Mouse (Mus musculus) skeletal muscle tissue, adult 2 months (tissue): ENCODE data around the gene Dusp7.

Experiments used
- DNase-seq: peaks from one replicate; pipeline ENCODE4 v3.0.0-alpha.2; 2012; ENCODE audit warnings: low read depth, low spot score

Dusp7 gene

GRCm38 (mm10) chr9:106368112-106368717 is at the start of gene Dusp7:
Gene Dusp7 (plus strand): TSS chr9:106368632.
- peak; percentile 87 for DNase-seq

- DNase-seq, result peak; percentile 18
Observed at GRCm38 (mm10) chr9:106319095-106319494, 49.3 kb upstream of the Dusp7 start.

DNA sequence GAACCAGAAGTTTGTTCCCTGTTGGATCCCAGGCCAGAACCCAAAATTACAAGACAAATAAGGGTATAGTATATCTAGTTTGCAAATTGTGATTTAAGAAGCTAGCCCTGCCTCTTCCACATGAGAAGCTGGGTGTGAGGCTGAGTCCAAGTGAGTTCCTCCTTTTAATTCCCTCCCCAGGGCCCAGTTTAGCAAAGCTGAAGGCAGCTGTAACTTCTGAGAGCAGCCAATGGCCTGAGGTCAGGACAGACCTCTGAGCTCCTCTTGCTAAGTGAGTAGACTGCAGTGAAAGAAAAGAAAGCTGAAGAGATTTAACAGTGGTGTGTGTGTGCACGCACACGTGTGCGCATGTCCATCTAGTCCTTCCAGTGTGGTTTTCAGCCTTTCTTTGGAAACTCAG is 45.9 kb upstream of the Dusp7 start:
- peak; percentile 28 for DNase-seq

DNA sequence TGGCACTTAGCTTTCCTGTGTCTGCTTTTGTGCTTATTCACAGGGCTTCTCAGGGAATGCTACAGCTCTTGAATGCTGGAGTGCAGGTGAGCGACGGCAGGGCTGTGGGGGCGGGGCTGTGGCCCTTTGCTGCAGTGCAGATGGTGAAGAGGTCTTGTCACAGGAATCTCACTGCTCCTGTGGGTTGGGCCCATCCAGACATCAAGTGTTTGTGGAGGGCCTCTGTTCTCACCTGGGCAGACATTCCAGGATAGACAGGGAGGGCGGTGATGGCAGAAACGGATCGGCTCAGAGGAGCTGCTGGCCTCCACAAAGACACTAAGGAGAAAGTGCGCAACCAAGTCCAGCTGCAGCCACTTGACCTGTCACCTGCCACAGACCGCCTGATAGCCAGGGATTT is 42.2 kb upstream of the Dusp7 start:
- DNase-seq, result no peak

GRCm38 (mm10) chr9:106327125-106327809 is 41.2 kb upstream of the Dusp7 start:
- DNase-seq, result no peak

- DNase-seq, result no peak
Observed at GRCm38 (mm10) chr9:106328068-106328610, 40.3 kb upstream of the Dusp7 start.

DNA sequence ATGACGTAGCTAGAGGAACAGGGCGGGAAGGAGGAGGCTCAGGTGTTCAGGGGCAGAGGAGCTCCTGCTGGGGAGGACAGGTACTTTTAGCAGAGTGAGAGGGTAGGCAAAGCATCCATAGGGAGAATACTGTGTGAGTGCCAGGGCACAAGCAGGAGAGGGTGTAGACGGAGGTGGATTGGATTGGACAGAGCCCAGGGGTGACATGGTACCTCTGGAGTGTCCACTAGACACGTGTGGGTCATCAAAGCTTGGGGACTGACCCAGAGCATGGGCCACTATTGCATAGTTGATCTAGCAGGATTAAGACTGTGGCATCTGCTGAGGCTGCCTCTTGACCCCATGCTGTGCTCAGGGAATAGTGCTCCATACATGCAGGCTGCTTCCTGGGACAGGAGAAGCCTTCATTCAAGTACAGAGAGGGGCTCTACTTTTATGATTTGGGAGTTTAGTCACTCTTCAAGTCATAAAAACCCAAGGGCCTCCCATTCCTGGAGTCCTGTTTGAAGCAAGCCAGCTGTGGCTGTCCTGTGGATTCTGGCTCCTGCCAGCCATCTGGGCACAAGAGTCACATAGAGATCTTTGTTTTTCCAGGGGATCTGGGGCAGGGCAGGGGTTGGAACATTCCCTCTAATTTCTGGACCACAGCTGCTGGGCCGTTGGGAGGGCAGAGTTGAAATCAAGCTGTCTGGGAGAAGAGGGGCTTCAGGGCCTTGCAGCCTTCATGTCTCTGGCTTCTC is 39.5 kb upstream of the Dusp7 start:
- DNase-seq, result no peak

DNA sequence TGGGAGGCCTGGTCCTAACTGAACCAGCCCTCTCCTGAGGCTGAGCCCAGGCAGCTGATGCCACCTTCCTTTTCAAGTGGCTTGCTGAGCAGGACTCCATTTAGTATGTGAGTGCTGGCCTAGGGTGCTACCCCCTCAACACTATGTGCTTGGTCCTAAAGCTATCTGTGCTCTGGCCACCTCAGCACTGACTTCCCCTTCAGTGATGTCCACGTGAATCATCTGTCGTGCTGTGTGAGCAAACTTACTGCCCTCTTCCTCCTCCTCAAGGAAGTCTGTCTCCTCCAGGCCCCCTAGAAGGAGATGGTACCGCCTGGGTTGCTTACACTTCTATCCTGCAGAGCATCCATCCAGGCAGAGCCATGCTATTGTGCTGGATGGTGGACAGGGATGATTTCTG is 35.7 kb upstream of the Dusp7 start:
- no peak for DNase-seq

- no peak for DNase-seq
Observed at GRCm38 (mm10) chr9:106337620-106338019, 30.8 kb upstream of the Dusp7 start.

DNA sequence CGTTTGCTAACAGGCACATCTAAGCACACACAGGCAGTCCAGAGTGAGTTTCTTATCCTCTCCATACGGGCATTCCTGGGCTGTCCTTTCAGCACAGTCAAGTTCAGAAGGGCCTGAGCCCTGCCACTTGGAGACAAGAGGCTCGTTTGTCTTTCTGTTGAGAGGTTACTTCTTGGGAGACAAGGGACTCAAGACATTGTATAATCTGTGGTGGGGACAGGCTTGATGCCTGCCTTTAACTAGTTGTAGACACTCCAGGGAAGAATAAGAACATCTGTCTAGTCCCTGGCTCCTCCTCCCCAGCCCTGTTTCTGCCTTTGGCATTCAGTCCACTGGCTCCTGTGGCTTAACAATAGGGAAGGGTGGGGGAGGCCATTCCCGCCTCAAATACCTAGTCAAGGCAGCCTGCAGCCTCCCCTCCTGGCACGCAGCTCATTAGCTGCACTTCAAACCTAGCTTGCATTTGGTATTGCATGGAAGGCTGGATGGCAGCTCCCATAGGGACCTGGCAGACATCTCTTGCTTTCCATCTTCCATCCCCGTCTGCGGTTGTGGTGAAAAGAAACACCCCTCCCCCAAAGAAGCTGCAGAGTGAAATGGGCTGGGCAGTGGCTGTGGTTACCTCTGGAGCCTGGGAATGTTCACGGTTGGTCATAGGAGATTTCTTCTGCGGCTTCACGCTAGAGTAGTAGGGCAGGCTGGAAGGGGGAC is 29.8 kb upstream of the Dusp7 start:
- DNase-seq, result no peak

DNA sequence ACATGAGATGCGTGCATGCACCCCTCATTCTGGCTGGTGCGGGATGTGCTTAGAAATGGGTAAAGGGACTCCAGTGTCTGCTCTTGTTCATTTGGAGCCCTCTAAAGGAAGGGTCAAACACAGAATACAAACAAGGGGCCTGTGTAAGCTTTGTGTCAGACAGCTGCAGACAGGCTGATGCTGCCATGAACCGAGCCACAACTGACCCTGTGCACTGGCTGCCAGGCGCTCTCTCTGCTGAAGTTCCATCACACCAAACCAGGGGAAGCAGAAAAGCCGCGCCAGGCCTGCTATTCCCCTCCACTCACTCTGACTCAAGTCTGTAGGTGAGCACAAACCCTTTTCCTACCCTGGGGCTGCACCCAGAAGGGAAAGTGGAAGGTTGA is 29.3 kb upstream of the Dusp7 start:
- DNase-seq, result no peak

DNA sequence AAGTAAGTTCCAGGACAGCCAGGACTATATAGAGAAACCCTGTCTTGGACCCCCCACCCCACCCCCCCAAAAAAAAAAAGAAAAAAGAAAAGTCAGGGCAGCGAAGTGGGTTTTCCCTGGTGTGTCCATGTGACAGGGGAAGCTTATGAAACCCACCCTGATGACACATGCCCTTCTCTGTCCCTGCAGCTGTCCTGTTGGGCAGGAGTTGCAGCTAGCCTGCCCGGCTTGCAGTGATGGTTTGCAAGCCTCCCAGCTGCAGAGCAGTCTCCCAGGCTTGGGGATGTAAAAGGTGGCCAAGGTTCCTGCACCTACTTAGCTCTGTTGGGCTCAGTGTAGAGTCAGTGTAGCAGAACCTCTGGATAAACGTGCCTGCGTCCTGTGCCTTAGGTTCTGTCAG is 28.7 kb upstream of the Dusp7 start:
- no peak for DNase-seq

- no peak for DNase-seq
Observed at GRCm38 (mm10) chr9:106340501-106341312, 27.7 kb upstream of the Dusp7 start.

- DNase-seq, result no peak
Observed at GRCm38 (mm10) chr9:106341313-106341686, 27.1 kb upstream of the Dusp7 start.

DNA sequence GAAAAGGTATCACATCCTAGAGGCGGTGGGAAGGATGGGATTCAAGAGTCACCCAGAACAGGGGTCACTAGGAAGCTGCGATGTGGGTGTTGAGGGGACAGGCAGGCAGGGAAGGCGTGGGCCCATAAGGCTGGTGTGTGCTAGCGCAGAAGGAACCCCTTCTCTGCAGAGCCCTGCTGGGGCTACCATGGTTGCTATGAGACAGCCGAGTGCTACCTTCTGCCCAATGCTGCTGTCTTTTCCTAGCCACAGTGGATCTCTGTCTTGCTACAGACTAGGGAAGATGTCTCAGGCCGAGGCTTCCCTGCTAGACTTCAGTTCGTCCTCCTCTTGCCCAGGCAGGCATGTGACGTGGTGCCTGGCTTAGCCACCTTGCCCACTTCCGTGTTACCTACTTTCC is 25.9 kb upstream of the Dusp7 start:
- DNase-seq, result no peak

DNA sequence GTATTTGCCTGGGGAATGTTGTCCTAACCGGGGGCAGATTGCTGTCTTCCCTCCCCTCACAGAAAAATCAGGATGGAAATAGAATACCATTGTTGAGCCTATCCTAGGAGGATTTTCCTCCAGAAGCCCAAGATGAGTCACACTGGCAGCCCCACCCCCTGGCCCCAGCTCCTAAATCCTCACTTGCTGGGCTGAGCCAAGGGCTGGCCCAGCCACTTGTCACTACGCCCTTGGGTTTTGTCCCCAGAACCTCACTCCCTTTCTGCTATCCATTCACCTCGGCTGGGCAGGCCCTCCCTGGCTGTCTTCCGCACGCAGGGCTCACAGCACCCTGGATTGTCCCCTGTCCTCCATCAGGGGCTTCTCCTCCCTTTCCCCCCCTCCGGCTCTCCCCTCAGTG is 23.3 kb upstream of the Dusp7 start:
- peak; percentile 68 for DNase-seq

DNA sequence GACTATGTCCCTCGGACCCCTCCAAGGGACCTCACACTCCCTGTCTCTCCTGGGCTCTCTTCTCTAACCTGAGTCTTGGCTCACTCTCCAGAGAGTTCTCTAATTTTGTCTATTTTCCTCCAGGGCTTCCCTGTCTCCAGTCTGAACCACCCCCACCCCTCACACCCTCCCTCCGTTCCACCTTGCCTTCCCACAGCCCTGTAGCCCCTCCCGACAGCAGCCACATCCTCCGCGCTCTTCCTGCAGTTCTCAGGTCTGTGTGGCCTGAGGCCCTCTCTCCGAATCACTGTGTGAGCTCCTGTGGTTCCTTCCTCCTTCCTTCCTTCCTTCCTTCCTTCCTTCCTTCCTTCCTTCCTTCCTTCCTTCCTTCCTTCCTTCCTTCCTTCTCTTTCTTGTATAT is 22.8 kb upstream of the Dusp7 start:
- DNase-seq, result no peak

- DNase-seq, result no peak
Observed at GRCm38 (mm10) chr9:106348281-106348680, 20.2 kb upstream of the Dusp7 start.

DNA sequence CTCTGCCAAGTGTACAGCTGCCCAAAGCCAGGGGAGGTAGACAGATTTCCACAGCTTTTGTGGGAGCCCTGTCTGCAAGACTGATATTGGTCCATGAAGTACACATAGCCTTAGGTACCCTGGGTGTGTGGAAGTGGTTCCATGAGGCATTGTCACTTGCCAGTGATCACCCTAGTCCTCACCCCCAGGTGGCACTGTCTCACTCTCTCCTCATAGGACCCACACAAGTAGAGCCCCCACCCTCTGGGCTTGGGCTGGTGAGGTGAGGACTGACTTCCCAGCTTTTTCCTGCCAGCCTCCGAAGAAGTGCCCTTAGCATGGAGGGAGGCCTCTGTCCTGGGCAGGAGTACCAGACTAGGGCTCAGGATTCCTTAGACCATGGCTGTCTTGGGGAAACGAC is 19.4 kb upstream of the Dusp7 start:
- no peak for DNase-seq

GRCm38 (mm10) chr9:106351178-106351577 is 17.3 kb upstream of the Dusp7 start:
- no peak for DNase-seq

DNA sequence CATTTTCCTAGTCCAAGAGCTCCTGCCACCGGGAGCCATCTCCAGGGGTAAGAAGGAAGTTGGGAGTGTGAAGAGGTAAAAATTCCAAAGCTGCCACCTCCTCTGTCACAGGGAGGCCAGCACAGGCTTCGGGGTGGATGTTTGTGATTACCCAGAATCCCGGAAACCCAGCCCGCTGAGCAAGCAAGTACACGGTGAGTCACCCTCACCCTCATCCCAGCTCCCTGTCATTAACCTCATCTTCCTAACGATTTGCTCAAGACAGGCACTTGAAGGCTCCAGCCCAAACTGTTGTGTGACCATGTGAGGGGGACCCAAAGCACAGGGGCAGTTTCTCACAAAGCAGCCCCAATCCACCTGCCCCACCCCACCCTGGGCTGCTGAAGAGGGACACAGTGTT is 14.7 kb upstream of the Dusp7 start:
- no peak for DNase-seq
